Mouse (Mus musculus) thymus, adult 2 months (tissue): ENCODE measurements around the gene Lrrc1.

ENCODE experiments used
- CTCF ChIP-seq: fragments of 200-500 bp; IDR thresholded peaks from 2 replicates; pipeline ENCODE4 v1.5.1; 2012; ENCODE audit warnings: mild to moderate bottlenecking, control low read depth, low read length, moderate library complexity, borderline replicate concordance; ENCODE audit not compliant: control insufficient read depth, poor library complexity, insufficient read depth; ENCODE audit errors: extremely low read depth
- POLR2A ChIP-seq: fragments of 200-500 bp; IDR thresholded peaks from 2 replicates; pipeline ENCODE4 v1.6.1; 2012; ENCODE audit warnings: mild to moderate bottlenecking, low read length, control low read depth, moderate library complexity; ENCODE audit not compliant: control insufficient read depth, poor library complexity, insufficient read depth; ENCODE audit errors: extremely low read depth

GRCm38 (mm10) chr9:77513892-77514291 lies 30.8 kb downstream of the Lrrc1 start:
- TF ChIP-seq CTCF (0 out of 2 replicates have a peak, but pooled peaks have one; percentile 18), POLR2A (no peak)
